Mouse (Mus musculus) brain, embryonic 14.5 days (tissue): ENCODE results near the gene Smim24. TPM values are rescaled to one million over a fixed set of nuclear protein-coding genes. Genes with fewer than 3 reads are reported as not detected.

ENCODE experiments used
- DNase-seq: peaks from one replicate; pipeline ENCODE4 v3.0.0-alpha.2; 2011; ENCODE audit warnings: low read depth
- CTCF ChIP-seq: fragments of 200-500 bp; IDR thresholded peaks from 2 replicates; pipeline ENCODE4 v1.5.1; 2012; ENCODE audit warnings: inconsistent platforms, mild to moderate bottlenecking, moderate library complexity, borderline replicate concordance; ENCODE audit not compliant: insufficient read depth, insufficient read length; ENCODE audit errors: extremely low read depth
- POLR2A ChIP-seq: fragments of 200-500 bp; IDR thresholded peaks from 2 replicates; pipeline ENCODE4 v1.6.1; 2012; ENCODE audit warnings: mild to moderate bottlenecking, inconsistent platforms, borderline replicate concordance; ENCODE audit not compliant: poor library complexity, insufficient read depth, insufficient read length, severe bottlenecking; ENCODE audit errors: extremely low read depth
- polyA plus RNA-seq: library from polyadenylated mRNA; depleted of rRNA; stranded (reverse); fragments of >200 nt; gene quantifications from 2 replicates; pipeline ENCODE4 v1.2.3, GENCODE M21; 2012

The Smim24 gene
- polyA plus RNA-seq, 1 experiment, result 3.0 TPM

DNA sequence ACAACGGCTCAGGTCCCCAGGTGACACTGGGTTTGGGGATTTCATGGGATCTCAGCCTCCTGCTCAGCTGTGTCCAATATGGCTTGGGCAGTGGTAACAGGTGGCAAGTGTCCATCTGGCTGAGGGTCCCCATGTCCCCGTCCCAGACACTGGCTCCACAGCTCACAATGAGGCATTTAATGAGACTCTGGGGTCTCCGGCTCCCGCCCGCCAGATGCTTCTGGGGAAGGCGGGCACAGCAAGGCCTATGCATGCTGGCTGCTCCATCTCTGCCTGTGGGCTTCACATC is 25.7 kb upstream of the Smim24 start:
- DNase-seq, result no peak

DNA sequence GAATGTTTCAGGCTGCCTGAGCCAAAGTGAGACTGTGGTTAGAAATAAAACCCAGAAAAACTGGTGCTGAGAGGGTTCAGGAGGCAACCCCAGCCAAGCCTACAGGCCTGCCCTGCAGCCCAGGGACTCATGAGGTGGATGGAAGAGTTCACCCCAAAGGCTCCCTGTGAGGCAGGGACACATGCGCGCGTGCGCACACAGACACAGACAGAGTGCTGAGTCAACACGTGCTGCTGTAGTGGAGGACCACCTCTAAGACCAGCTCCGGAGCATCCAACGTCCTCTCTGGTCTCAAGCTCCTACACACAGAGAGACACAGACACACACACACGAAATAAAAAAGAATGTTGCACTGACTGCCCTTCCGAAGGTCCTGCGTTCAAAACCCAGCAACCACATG is 17.5 kb upstream of the Smim24 start:
- TF ChIP-seq CTCF, result no peak
- no peak for TF ChIP-seq POLR2A
- no peak for DNase-seq

More for the DNA sequence above, 25.7 kb upstream of the Smim24 start:
- no peak for TF ChIP-seq CTCF
- no peak for TF ChIP-seq POLR2A

DNA sequence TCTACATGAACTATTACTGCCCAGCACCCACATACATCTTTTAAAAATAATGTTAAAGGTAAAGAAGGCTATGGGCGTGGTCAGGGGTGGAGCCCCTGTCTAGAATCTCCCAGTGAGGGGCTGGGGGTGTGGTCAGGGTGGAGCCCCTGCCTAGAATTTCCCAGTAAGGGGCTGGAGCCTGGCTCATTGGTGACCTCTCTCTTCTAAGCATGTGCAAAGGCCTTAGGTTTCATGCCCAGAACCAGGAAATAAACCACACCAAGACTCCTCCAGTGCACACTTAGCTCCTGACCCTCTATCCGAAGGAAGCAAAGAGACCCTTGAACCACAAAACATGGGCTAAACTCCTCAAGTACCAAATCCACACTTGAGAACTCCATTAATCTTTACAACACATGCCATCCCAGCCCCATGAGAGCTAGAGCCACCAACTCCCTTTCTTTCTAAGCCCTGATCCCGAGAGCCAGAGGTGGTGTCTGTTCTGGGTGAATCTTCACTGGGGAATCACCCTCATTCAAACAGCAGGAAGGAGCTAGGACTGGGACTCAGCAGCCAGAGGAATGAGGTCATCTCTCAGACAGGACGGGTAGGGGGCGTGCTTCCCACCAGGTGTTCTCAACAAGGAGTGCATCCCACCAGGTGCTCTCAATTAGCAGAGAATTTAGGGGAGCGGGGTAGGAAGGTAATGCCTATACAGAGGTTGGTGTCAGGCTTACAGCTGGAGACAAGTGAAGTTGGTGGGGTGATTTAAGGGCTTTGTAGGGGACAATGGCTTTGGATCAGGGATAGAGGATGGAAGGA is 16.1 kb upstream of the Smim24 start:
- no peak for DNase-seq
- TF ChIP-seq POLR2A (no peak), CTCF (no peak)

DNA sequence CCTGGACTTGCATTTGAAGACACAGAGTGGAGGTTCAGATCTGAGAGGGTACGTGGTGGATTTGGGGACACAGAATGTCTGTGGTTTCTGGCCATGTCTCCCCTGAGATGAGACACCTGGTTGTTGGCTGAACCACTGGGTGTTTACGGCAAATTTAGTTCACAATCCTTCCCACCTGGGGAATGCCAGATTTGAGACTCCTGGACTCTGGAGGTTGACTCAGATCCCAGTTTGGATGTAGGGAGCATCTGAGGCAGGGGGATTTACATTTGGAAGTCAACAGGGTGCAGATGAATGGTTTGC is 15.5 kb upstream of the Smim24 start:
- no peak for DNase-seq
- TF ChIP-seq CTCF, result no peak
- no peak for TF ChIP-seq POLR2A

DNA sequence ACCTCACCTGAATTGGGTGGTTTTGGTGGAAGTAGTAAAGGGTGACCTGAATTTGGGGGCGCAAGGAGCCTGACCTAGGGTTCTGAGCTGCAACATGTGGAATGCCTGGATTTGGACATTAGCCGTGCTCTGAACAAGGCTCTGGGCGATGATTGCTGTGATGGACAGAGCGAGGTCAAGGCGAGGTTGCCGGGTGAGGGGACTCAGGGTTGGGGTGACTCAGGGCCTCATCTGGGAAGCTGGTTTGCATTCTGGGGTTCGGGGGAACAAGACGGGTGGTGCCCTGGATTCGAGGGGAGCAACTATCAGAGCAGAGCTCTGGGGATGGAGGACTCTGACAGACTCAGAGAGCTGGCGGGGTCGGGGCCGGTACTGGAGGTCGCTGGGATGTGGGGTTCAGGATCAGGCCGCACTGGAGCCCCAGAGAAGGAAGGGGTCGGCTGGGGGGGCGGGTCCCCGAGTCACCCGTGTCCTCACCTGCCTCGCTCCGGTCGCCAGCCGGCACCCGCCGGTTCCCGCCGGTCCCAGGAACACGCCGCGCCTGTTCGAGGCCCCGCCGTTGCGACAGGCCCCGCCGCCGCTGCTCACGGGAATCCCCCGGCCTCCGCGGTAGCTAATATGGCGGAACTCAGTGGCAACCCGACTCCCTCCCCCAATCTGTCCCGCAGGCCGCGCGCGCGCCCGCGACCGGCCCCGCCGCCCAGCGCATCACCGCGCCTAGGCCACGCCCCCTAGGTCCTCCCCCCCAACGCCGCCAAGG is 14.9 kb upstream of the Smim24 start, which contains the start of gene Fzr1:
Gene Fzr1 (minus strand): TSS at position 724 of the 760 bp plus-strand sequence.
- TF ChIP-seq POLR2A (peak; percentile 89), CTCF (no peak)
- DNase-seq, result no peak

DNA sequence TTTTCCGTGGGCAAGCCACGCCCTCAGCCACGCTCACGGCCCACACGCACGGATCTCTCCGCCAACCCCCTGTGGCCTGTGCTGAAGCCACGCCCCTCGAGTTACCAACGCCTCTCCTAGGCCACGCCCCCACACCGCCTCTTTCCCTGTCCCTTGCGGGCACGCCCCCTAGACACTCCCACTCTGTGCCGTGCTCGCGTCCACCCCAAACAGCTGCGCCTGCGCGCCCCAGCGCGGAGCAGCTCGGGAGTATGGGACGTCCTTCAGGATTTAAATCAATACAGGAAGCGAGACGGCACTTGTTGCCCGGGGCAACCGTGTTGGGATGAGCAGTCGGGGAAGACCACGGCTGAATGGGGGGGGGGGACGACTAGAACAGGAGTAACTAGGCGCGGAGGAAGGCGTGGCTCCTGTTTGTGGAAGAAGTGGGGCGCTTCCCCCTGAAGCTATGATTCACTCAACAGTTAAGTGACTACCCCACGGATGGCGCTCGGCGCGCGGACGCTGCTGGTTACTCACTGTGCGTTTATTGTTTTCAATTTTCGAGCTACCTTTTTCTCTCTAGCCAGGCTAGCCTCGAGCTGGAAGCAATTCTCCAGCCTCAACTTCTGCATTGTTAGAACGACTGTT is 14.2 kb upstream of the Smim24 start:
- DNase-seq, result peak; percentile 100
- peak; percentile 12; the same call in 1 of the 2 replicates for TF ChIP-seq POLR2A
- TF ChIP-seq CTCF, result no peak

DNA sequence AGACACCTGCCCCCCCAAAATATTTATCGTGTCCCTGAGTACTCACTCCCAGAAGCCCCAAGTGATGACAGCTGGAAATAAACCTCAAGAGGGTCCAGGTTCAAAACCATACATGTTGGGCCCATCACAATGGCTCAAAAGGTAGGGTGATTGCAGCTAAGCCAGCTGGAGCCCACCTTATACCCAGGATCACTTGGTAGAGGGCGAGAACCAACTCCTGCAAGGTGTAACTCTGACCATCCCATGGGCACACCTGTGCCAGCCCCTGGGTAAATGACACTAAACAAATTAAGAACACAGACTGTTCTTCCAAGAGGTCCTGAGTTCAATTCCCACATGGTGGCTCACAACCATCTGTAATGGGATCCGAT is 13.7 kb upstream of the Smim24 start:
- no peak for DNase-seq
- TF ChIP-seq CTCF (no peak), POLR2A (no peak)

DNA sequence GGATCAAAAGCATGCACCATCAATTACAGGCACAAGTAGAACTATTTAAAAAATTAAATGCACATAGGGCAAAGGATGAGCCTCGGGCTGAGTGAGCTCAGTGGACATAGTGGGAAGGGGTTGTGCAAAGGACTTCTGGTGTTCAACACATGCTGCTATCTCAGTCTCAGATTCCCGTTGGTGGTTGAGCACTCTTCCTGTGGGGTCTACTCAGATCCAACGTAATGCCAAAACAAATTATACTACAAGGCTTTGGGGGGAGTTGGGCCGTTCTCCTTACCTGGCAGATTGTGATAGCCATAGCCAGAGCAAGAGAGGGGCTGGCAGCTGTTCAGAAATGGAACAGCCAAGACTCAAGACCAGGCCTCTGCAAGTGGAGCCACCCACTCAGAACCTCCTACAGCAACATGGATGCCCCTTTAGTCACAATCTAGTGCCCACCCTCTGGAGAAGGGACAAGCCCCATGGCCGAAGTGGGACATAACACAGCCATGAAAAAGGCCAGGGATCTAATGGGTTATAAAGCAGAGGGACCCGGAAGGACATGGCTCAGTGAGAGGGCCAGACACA is 13.0 kb upstream of the Smim24 start:
- no peak for DNase-seq
- TF ChIP-seq CTCF (no peak), POLR2A (no peak)

DNA sequence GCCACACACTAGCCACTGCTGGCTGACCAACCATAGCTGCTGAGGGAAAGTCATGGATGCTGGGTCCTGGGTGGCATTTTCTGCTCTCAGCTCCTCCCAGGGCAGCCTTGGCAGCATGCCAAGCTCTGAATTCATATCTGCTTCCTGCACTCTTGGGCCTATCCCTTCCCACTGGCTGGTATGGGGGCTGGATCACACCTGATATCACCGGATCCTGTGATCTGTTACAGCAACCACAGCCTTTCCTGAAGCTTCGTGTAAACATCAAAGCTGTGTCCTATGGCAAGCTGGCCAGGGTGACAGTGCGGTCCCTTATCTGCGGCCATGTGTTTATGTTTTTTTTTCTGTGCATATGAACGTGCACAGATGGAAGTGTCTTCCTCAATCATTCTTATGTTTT is 10.8 kb upstream of the Smim24 start:
- DNase-seq, result no peak
- TF ChIP-seq POLR2A (no peak), CTCF (no peak)

DNA sequence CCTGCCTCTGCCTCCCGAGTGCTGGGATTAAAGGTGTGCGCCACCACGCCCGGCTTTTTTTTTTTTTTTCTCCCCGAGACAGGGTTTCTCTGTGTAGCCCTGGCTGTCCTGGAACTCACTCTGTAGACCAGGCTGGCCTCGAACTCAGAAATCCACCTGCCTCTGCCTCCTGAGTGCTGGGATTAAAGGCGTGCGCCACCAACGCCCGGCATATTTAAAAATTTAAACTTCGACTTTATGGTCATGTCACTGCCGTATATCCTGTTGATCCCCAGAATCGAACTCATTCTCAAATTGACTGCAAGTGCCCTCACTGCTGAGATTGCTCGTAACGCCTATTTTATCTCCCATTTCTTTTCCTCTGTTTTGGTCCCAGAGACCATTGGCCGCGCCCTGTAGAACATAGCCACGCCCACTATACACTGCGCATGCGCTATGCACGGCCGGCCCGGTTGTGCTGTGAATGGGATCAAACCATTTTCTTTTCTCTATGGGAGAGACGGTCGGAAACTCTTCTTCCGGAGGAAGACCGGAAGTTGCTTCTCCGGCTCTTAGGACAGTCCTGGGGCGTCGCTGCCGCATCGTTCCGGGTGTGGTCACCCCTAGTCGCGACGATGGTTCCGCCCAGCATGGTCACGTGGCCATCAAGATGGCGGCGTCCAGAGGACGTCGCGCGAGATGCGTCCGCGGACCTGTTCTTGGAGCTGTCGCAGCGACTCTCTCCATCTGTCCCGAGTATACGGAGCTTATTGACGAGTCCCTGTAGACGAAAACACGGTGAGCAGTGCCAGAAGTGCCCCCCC is 8.8 kb upstream of the Smim24 start, which contains the start of the genes Dohh and Gm48551:
Gene Dohh (plus strand): TSS at position 627 of the 803 bp plus-strand sequence.
Gene Gm48551 (plus strand): TSS at position 665 of the 803 bp plus-strand sequence.
- DNase-seq, result peak; percentile 100
- TF ChIP-seq POLR2A, result peak; percentile 67; the same call in 1 of the 2 replicates
- TF ChIP-seq CTCF, result no peak

DNA sequence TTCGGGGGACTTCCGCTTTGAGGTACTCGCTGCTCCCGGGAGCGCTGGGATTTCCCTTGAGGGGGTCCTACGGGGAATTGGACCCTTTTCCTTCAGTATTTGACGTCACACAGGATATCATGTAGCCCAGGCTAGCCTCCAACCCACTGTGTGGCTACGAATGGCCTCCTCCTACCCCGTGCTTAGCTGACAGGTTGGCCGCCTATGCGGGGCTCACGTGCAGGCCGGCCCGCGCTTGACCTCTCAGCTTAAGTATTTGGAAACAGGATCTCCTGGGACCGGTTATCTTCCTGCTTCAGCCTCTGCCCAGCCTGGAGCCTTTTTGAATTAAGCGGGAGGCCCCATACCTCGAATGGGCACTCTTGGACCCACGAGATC is 8.3 kb upstream of the Smim24 start:
- no peak for DNase-seq
- TF ChIP-seq POLR2A, result no peak
- no peak for TF ChIP-seq CTCF
